Mouse (Mus musculus): ENCODE data around the gene Npas3. TPM values are rescaled to one million over a fixed set of nuclear protein-coding genes. Genes with fewer than 3 reads are reported as not detected.

Gene Npas3
- polyA plus RNA-seq, 1 experiment from 2014 or later = 2.0 TPM

- DNase-seq (ENCODE audit: low spot score) (no peak), ATAC-seq (replicated peaks; ENCODE audit: low FRiP score) (no peak)
- H3K4me3 ChIP-seq (ENCODE audit: low read depth, low read length) = no peak overlapping the region
- no peaks in the 10 kb centered on the region for H3K4me1 ChIP-seq (replicated peaks; ENCODE audit: control insufficient read depth, insufficient read depth, low read length)
- H3K9me3 ChIP-seq (ENCODE audit: control insufficient read depth, low read length) = no peaks in the 10 kb centered on the region
- no peak overlapping the region for H3K27ac ChIP-seq (ENCODE audit: low read depth, low read length)
- 52% methylated on average over 6 of the region's 6 CpGs for WGBS
- no peak overlapping the region for H3K9ac ChIP-seq (ENCODE audit: low read depth, low read length)
- H3K4me2 ChIP-seq = no peak overlapping the region
- H3K36me3 ChIP-seq (ENCODE audit: control insufficient read depth, insufficient read depth, low read length) = no peaks in the 10 kb centered on the region
- H3K27me3 ChIP-seq (replicated peaks; ENCODE audit: control insufficient read depth, insufficient read depth, low read length) = no peaks in the 10 kb centered on the region
Observed at GRCm38 (mm10) chr12:53589446-53589961, 341.0 kb downstream of the Npas3 start.

GRCm38 (mm10) chr12:53605661-53606060 lies 357.2 kb downstream of the Npas3 start:
- Histone ChIP-seq H3K4me1 (replicated peaks; ENCODE audit: control insufficient read depth, insufficient read depth, low read length) (no peaks in the 10 kb centered on the region), H3K36me3 (ENCODE audit: control insufficient read depth, insufficient read depth, low read length) (no peaks in the 10 kb centered on the region), H3K27me3 (replicated peaks; ENCODE audit: control insufficient read depth, insufficient read depth, low read length) (no peaks in the 10 kb centered on the region), H3K9ac (ENCODE audit: low read depth, low read length) (no peak overlapping the region), H3K27ac (ENCODE audit: low read depth, low read length) (no peak overlapping the region), H3K9me3 (ENCODE audit: control insufficient read depth, low read length) (no peaks in the 10 kb centered on the region), H3K4me2 (no peak overlapping the region), H3K4me3 (ENCODE audit: low read depth, low read length) (no peak overlapping the region)
- no peak for DNase-seq (ENCODE audit: low spot score)
- 82% methylated on average over 6 of the region's 6 CpGs for WGBS
- no peak for ATAC-seq (replicated peaks; ENCODE audit: low FRiP score)

GRCm38 (mm10) chr12:53612120-53612519 lies 363.6 kb downstream of the Npas3 start:
- H3K27ac ChIP-seq (ENCODE audit: low read depth, low read length) = no peak overlapping the region
- 85% methylated on average over 7 of the region's 7 CpGs for WGBS
- no peaks in the 10 kb centered on the region for H3K27me3 ChIP-seq (replicated peaks; ENCODE audit: control insufficient read depth, insufficient read depth, low read length)
- H3K4me2 ChIP-seq = no peak overlapping the region
- H3K9ac ChIP-seq (ENCODE audit: low read depth, low read length) = no peak overlapping the region
- no peak for ATAC-seq (replicated peaks; ENCODE audit: low FRiP score)
- H3K4me3 ChIP-seq (ENCODE audit: low read depth, low read length) = no peak overlapping the region
- H3K36me3 ChIP-seq (ENCODE audit: control insufficient read depth, insufficient read depth, low read length) = no peaks in the 10 kb centered on the region
- no peaks in the 10 kb centered on the region for H3K9me3 ChIP-seq (ENCODE audit: control insufficient read depth, low read length)
- H3K4me1 ChIP-seq (replicated peaks; ENCODE audit: control insufficient read depth, insufficient read depth, low read length) = no peaks in the 10 kb centered on the region
- no peak for DNase-seq (ENCODE audit: low spot score)

- WGBS = 87% methylated on average over 7 of the region's 7 CpGs
- Histone ChIP-seq H3K27me3 (replicated peaks; ENCODE audit: control insufficient read depth, insufficient read depth, low read length) (no peaks in the 10 kb centered on the region), H3K4me3 (ENCODE audit: low read depth, low read length) (no peak overlapping the region), H3K27ac (ENCODE audit: low read depth, low read length) (no peak overlapping the region), H3K4me1 (replicated peaks; ENCODE audit: control insufficient read depth, insufficient read depth, low read length) (no peaks in the 10 kb centered on the region), H3K4me2 (no peak overlapping the region), H3K9ac (ENCODE audit: low read depth, low read length) (no peak overlapping the region), H3K9me3 (ENCODE audit: control insufficient read depth, low read length) (no peaks in the 10 kb centered on the region), H3K36me3 (ENCODE audit: control insufficient read depth, insufficient read depth, low read length) (no peaks in the 10 kb centered on the region)
- ATAC-seq (replicated peaks; ENCODE audit: low FRiP score) (no peak), DNase-seq (ENCODE audit: low spot score) (no peak)
Observed at GRCm38 (mm10) chr12:53621271-53621670, 372.8 kb downstream of the Npas3 start.

GRCm38 (mm10) chr12:53623793-53624192 lies 375.3 kb downstream of the Npas3 start:
- no peak for DNase-seq (ENCODE audit: low spot score)
- Histone ChIP-seq H3K27me3 (replicated peaks; ENCODE audit: control insufficient read depth, insufficient read depth, low read length) (no peaks in the 10 kb centered on the region), H3K4me3 (ENCODE audit: low read depth, low read length) (no peak overlapping the region), H3K9me3 (ENCODE audit: control insufficient read depth, low read length) (no peaks in the 10 kb centered on the region), H3K9ac (ENCODE audit: low read depth, low read length) (no peak overlapping the region), H3K27ac (ENCODE audit: low read depth, low read length) (no peak overlapping the region), H3K36me3 (ENCODE audit: control insufficient read depth, insufficient read depth, low read length) (no peaks in the 10 kb centered on the region), H3K4me1 (replicated peaks; ENCODE audit: control insufficient read depth, insufficient read depth, low read length) (no peaks in the 10 kb centered on the region), H3K4me2 (no peak overlapping the region)
- 83% methylated on average over 9 of the region's 9 CpGs for WGBS
- no peak for ATAC-seq (replicated peaks; ENCODE audit: low FRiP score)

- WGBS = 76% methylated on average over 11 of the region's 11 CpGs
Observed at GRCm38 (mm10) chr12:53624379-53625021, 376.0 kb downstream of the Npas3 start.

GRCm38 (mm10) chr12:53629483-53630120 lies 381.1 kb downstream of the Npas3 start:
- no peaks in the 10 kb centered on the region for H3K36me3 ChIP-seq (ENCODE audit: control insufficient read depth, insufficient read depth, low read length)
- ATAC-seq (replicated peaks; ENCODE audit: low FRiP score) (no peak), DNase-seq (ENCODE audit: low spot score) (no peak)
- WGBS = 84% methylated on average over 8 of the region's 8 CpGs
- H3K27ac ChIP-seq (ENCODE audit: low read depth, low read length) = no peak overlapping the region
- no peak overlapping the region for H3K4me2 ChIP-seq
- no peak overlapping the region for H3K4me3 ChIP-seq (ENCODE audit: low read depth, low read length)
- H3K9ac ChIP-seq (ENCODE audit: low read depth, low read length) = no peak overlapping the region
- no peaks in the 10 kb centered on the region for H3K27me3 ChIP-seq (replicated peaks; ENCODE audit: control insufficient read depth, insufficient read depth, low read length)
- H3K4me1 ChIP-seq (replicated peaks; ENCODE audit: control insufficient read depth, insufficient read depth, low read length) = no peaks in the 10 kb centered on the region
- no peaks in the 10 kb centered on the region for H3K9me3 ChIP-seq (ENCODE audit: control insufficient read depth, low read length)

More at GRCm38 (mm10) chr12:53624379-53625021, 376.0 kb downstream of the Npas3 start:
- no peak overlapping the region for H3K4me2 ChIP-seq
- no peak overlapping the region for H3K4me3 ChIP-seq (ENCODE audit: low read depth, low read length)
- H3K27ac ChIP-seq (ENCODE audit: low read depth, low read length) = no peak overlapping the region
- no peak for ATAC-seq (replicated peaks; ENCODE audit: low FRiP score)
- H3K36me3 ChIP-seq (ENCODE audit: control insufficient read depth, insufficient read depth, low read length) = no peaks in the 10 kb centered on the region
- H3K9me3 ChIP-seq (ENCODE audit: control insufficient read depth, low read length) = no peaks in the 10 kb centered on the region
- no peak overlapping the region for H3K9ac ChIP-seq (ENCODE audit: low read depth, low read length)
- no peaks in the 10 kb centered on the region for H3K27me3 ChIP-seq (replicated peaks; ENCODE audit: control insufficient read depth, insufficient read depth, low read length)
- DNase-seq (ENCODE audit: low spot score) = no peak
- H3K4me1 ChIP-seq (replicated peaks; ENCODE audit: control insufficient read depth, insufficient read depth, low read length) = no peaks in the 10 kb centered on the region

- no peak for ATAC-seq (replicated peaks; ENCODE audit: low FRiP score)
- Histone ChIP-seq H3K9ac (ENCODE audit: low read depth, low read length) (no peak overlapping the region), H3K4me1 (replicated peaks; ENCODE audit: control insufficient read depth, insufficient read depth, low read length) (no peaks in the 10 kb centered on the region), H3K36me3 (ENCODE audit: control insufficient read depth, insufficient read depth, low read length) (no peaks in the 10 kb centered on the region), H3K27me3 (replicated peaks; ENCODE audit: control insufficient read depth, insufficient read depth, low read length) (no peaks in the 10 kb centered on the region), H3K4me3 (ENCODE audit: low read depth, low read length) (no peak overlapping the region), H3K27ac (ENCODE audit: low read depth, low read length) (no peak overlapping the region), H3K4me2 (no peak overlapping the region), H3K9me3 (ENCODE audit: control insufficient read depth, low read length) (no peaks in the 10 kb centered on the region)
- 41% methylated on average over 1 of the region's 1 CpGs for WGBS
- no peak for DNase-seq (ENCODE audit: low spot score)
Observed at GRCm38 (mm10) chr12:53630607-53631006, 382.1 kb downstream of the Npas3 start.
